Mouse (Mus musculus) MEL (cell line): ENCODE results near the gene Tmem102.

Source experiments
- BHLHE40 ChIP-seq: IDR thresholded peaks from 2 replicates; pipeline ENCODE4 v1.6.1; 2012; ENCODE audit warnings: low read depth, mild to moderate bottlenecking, inconsistent platforms, low read length, improper control_type of control experiment, borderline replicate concordance
- CTCF ChIP-seq, 3 experiments: IDR thresholded peaks in 2 of 3; conservative IDR thresholded peaks in 1 of 3; 2 replicates each; pipeline ENCODE4 v1.5.1; 2011 to 2012; ENCODE audit warnings: low read length in 3 of 3, low read depth in 2 of 3, mild to moderate bottlenecking in 2 of 3, improper control_type of control experiment in 1 of 3, inconsistent platforms in 1 of 3, mixed read lengths in 1 of 3, moderate library complexity in 1 of 3; ENCODE audit not compliant: control insufficient read depth in 1 of 3, insufficient read depth in 1 of 3, poor library complexity in 1 of 3, severe bottlenecking in 1 of 3

- TF ChIP-seq CTCF (IDR thresholded peaks at IDR 0.05 in 2 of 3, conservative IDR thresholded peaks at IDR 0.05 in 1 of 3; ENCODE audit: control insufficient read depth in 1 of 3, insufficient read depth in 1 of 3, low read depth in 2 of 3, low read length in 3 of 3, poor library complexity in 1 of 3, severe bottlenecking in 1 of 3) (no peak), BHLHE40 (no peak)
Measured at GRCm38 (mm10) chr11:69828832-69829231, 23.4 kb upstream of the Tmem102 start.
